Mouse (Mus musculus): ENCODE data around the gene Brd2. TPM values are rescaled to one million over a fixed set of nuclear protein-coding genes. Genes with fewer than 3 reads are reported as not detected.
"Not testable (repeated sequence)": the region's sequence is repeated elsewhere in the genome, so short reads cannot be mapped to it uniquely, and the experiment has no call there.

The Brd2 gene
- 100 to 1,000 TPM; 125 to 136 TPM for total RNA-seq (2021)
- long read RNA-seq, experiment 1, partial matches to known transcripts = 3 of 47 reads
- long read RNA-seq, experiment 1, other reads (novel, unspliced or antisense) = 44 of 47 reads
- long read RNA-seq, experiment 2, full-length matches to known transcripts = 2 of 36 reads
- long read RNA-seq, experiment 2, partial matches to known transcripts = 7 of 36 reads
- long read RNA-seq, experiment 2, other reads (novel, unspliced or antisense) = 27 of 36 reads

GRCm38 (mm10) chr17:34122188-34122984 is at the start of gene Brd2:
Gene Brd2, minus strand, starts transcription at chr17:34122634.
- DNase-seq (ENCODE audit: low spot score in 2 of 2) = peak; percentile 96 to 97

DNA sequence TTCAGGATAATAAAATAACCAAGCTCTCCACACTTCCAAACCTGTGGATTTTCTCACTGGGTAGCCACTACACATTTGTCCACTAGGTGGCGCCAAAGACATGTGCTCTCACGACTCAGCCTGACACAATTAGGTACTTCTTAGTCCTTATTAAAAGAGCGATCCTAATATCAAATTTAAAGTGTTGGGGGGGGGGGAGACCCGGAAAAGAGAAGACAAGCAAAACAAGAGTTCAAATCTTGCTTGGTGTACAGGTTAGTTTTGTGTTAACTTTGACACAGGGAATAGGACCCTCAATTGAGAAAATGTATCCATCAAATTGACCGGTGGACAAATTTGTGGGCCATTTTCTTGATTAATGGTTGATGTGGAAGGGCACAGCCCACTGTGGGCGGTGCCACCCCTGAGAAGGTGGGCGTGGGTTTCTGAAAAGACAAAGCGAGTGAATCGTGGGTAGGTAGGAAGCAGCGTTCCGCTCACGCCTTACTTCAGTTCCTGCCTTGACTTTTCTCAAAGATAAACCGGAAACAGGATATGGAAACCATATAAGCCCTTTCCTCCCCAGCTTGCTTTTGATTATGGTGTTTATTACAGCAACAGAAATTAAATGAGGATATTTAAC is 48.6 kb upstream of the Brd2 start:
- DNase-seq (ENCODE audit: low spot score in 2 of 2) = peak; percentile 66 to 71

- DNase-seq (ENCODE audit: low spot score in 2 of 2) = no peak
Measured at GRCm38 (mm10) chr17:34170487-34170876, 48.0 kb upstream of the Brd2 start.

- peak in 1 of 2 experiments; percentile 37 for DNase-seq (ENCODE audit: low spot score in 2 of 2)
Measured at GRCm38 (mm10) chr17:34169279-34169678, 46.8 kb upstream of the Brd2 start.

- no peak for DNase-seq (ENCODE audit: low spot score in 2 of 2)
Measured at GRCm38 (mm10) chr17:34165033-34165730, 42.7 kb upstream of the Brd2 start.

GRCm38 (mm10) chr17:34164202-34164895 is 41.9 kb upstream of the Brd2 start:
- no peak for DNase-seq (ENCODE audit: low spot score in 2 of 2)

- DNase-seq (ENCODE audit: low spot score in 2 of 2) = no peak
Measured at GRCm38 (mm10) chr17:34155534-34155933, 33.1 kb upstream of the Brd2 start.

GRCm38 (mm10) chr17:34152923-34153322 is 30.5 kb upstream of the Brd2 start, which contains the start of gene H2-DMb1:
Gene H2-DMb1, plus strand, starts transcription at chr17:34153072.
- DNase-seq (ENCODE audit: low spot score in 2 of 2) = no peak

GRCm38 (mm10) chr17:34144960-34145371 is 22.5 kb upstream of the Brd2 start:
- DNase-seq (ENCODE audit: low spot score in 2 of 2) = no peak

DNA sequence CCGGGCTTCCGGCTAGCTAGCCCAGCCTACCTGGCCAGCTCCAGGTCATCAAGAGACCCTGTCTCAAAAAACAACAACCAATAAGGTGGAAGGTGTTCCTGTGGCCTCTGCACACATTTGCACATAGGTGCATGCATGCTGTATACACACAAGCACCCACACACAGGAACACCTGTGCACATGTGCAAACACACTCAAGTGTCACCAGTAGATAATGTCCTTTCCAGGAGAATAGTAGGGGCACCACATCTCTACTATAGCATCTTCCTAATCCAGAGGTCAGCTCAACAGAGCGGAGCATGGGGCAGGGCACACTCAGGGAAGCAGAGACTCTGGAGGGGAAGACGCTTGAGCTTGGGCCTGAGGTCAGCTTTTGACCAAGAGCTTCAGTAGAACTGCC is 21.8 kb upstream of the Brd2 start:
- DNase-seq (ENCODE audit: low spot score in 2 of 2) = not testable (repeated sequence)

DNA sequence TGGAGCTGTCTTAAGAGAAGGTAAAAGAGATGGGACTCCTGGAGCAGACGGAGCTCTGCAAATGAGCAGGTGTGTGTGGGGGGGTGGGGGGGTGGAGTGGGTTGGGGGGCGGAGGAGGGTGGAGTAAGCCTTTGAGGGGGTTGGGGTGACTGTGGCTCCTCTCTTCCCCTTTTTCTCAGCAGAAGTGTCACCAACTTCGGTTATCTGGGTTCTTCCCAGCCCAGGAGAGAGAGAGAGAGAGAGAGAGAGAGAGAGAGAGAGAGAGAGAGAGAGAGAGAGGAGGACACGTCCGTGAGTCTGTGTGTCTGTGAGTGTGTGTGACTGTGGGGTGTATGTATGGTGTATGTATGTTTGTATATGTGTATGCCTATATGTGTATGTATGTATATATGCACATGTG is 21.0 kb upstream of the Brd2 start:
- no peak for DNase-seq (ENCODE audit: low spot score in 2 of 2)

GRCm38 (mm10) chr17:34143033-34143432 is 20.6 kb upstream of the Brd2 start, which contains the start of gene H2-DMb2:
Gene H2-DMb2, plus strand, starts transcription at chr17:34143307.
- DNase-seq (ENCODE audit: low spot score in 2 of 2) = peak in 1 of 2 experiments; percentile 45

- DNase-seq (ENCODE audit: low spot score in 2 of 2) = no peak
Measured at GRCm38 (mm10) chr17:34142456-34143010, 20.1 kb upstream of the Brd2 start.

- no peak for DNase-seq (ENCODE audit: low spot score in 2 of 2)
Measured at GRCm38 (mm10) chr17:34141448-34141847, 19.0 kb upstream of the Brd2 start.

- no peak for DNase-seq (ENCODE audit: low spot score in 2 of 2)
Measured at GRCm38 (mm10) chr17:34140240-34140639, 17.8 kb upstream of the Brd2 start.

DNA sequence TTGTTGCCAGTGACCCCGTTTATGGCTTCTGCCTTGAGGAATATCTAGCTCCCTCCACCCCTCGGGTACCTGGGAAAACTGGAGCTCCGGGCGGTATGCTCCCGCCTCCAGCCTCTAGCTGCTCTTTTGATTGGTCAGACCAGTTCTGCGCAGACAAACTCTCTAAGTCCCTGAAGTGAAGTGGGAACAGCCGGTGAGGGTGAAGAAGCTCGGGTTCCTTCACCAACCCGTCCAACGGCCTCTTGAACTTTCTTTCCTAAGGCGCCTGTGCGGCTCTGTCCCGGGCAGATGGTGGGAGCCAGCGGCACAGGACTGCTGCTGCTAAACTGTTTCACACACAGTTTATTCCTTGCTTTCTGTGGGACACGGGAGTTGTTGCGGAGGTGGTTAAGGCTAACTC is 17.0 kb upstream of the Brd2 start:
- DNase-seq (ENCODE audit: low spot score in 2 of 2) = no peak

DNA sequence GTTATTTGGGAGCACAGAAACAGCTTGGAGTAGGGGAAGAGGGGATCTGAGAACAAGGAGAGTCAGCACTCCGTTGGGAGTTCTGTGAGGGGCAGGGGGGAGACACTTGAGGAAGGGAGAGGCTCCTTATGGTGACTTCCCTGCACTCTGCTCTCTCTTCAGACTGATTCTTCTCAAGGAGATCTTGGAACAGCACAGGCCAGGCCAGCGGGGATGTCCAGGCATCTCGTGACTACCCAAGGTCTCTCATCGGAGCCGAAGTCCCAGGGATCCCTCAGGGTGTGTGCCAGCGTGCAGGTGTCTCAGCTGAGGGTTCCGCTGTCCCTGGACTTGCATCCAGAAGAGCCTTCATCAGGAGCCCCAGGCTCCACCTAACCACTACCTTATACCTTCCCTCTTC is 16.2 kb upstream of the Brd2 start:
- DNase-seq (ENCODE audit: low spot score in 2 of 2) = no peak

GRCm38 (mm10) chr17:34137601-34138000 is 15.2 kb upstream of the Brd2 start:
- no peak for DNase-seq (ENCODE audit: low spot score in 2 of 2)

DNA sequence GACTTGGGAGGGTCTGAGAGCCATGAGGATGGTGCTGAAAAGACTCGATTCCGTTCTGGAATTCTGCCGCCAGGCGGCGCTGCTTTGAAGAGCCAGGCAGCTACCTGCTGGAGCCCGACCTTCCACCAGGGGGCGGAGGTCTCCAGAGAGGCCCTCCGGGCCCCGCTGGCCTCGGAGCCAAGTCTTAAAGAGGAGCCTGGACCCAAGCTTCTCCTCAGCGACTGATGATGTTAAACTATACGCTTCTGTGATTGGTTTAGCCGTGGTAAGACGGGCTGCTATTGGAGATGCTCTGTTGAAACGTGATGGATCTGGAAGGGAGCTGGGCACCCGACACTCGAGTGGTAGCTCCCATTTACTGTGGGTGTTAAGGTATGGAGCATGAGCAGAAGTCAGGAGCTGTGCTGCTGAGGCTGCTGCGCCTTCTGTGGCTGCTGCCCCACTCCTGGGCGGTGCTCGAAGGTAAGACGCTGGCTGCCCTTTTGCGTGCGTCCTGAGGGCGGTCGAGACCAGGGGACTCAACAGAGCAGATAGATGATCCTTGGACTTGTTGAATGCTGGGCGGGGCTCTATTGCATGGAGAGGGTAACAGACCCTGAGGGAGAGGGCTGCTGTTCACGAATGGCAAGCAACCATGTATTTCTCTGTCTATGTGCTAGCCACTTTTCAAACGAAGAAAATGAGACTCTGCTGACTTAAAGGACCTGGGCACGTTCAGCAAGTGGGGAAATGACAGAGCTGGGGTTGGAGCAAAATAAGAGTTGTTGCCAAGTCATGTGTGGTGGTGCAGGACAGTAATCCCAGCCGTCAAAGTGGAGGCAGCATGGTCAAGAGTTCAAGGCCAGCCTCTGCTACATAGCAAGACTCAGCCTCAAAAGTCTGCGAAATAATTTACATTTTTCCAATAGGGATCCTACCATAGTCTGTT is 13.1 kb upstream of the Brd2 start:
- peak; percentile 98 to 99 for DNase-seq (ENCODE audit: low spot score in 2 of 2)
